Comparison of ENCODE assay signal across 8 mouse cellular contexts in the genomic region with DNA sequence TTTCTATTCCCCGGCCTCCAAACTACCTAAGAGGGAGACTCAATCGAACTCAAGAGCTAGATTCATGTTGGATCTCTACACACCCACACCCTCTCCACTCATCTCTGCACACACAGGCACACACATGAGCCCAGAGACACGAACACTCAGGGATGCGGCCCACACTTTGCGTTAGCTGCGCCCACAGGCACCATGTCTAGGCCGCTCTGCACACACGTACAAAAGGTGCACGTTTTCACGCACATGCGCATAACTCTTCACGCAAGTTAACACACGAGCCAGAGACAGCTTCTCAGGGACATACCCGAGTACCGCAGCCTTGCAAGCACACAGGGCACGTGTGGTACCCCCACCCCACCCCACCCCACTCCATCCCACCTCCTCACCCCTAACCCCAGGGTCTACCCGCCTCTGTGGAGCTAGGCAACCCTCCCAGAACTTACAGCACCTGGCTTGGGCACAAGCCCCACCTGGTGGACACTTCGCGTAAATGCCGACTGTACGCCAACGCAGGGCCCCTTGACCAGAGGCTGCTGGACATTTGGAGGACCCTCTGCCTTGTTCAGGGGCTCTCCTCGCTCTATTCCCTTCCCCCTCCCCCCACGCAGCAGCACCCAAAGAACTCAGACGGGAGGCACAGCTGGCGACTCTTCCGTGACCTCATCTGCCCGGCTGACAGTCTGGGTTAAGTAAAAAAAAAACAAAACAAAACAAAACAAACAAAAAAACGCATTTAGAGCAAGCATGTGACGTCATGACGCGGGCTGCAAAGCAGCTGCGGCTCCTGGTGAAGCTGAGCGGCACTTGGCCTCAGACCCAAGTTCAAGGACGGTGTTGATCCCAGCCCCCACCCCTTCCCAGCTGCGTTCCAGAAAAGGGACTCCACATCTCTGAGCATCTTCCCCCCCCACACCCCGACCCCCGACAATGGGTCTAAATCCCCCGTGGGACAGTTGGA. TPM values are rescaled to one million over a fixed set of nuclear protein-coding genes. Genes with fewer than 3 reads are reported as not detected.
A peak's percentile ranks its signal among the peaks of the same experiment; 100 is the strongest.
DNase-seq lines count a peak whose midpoint lies in the region.

No protein-coding gene starts in this region.

- DNase-seq in B cell, adult 2 months, result peak; percentile 52 to 53
- peak; percentile 75 for DNase-seq in R1 (ENCODE audit: low read depth, low spot score)
- DNase-seq in embryo, embryonic 10.5 days (ENCODE audit: low spot score), result peak; percentile 90
- DNase-seq in heart, adult 8-10 months (ENCODE audit: low spot score), result peak; percentile 37
- DNase-seq in kidney, adult 9 months, result peak; percentile 62
- DNase-seq in lung, postnatal 10 days, result peak; percentile 75
- peak; percentile 58 for DNase-seq in ovary, postnatal 36 days (ENCODE audit: low spot score)
- no peak for DNase-seq in left cerebral cortex, adult 8-10 months (ENCODE audit: low spot score in 2 of 2)

RNA-seq across cellular contexts. Expression of a gene that starts 9.4 kb away (rescaled TPM):
- 10 to 100 TPM; 16.1 to 21.3 (median 20.0) TPM for total RNA-seq in heart, adult 8-10 months (2022)
- 100 to 1,000 TPM; 150 to 185 (median 160) TPM for total RNA-seq in left cerebral cortex, adult 8-10 months (2022)

RNA-seq across cellular contexts. Expression of a gene that starts 41.4 kb away (rescaled TPM):
- total RNA-seq in heart, adult 8-10 months (2022), result over 10,000 TPM; 21,987 to 25,864 (median 23,706) TPM
- 1 to 10 TPM; 2.4 to 9.2 (median 3.9) TPM for total RNA-seq in left cerebral cortex, adult 8-10 months (2022)

Comparison
In these comparisons a context has a peak if more than half of its experiments do, and no peak if none do; other contexts are left out.
1. DNase-seq: peak in B cell, adult 2 months (2 of 2), R1 (single experiment), embryo, embryonic 10.5 days (single experiment), heart, adult 8-10 months (single experiment), kidney, adult 9 months (single experiment), lung, postnatal 10 days (single experiment) and ovary, postnatal 36 days (single experiment); none in left cerebral cortex, adult 8-10 months (0 of 2).
2. RNA of a gene that starts 9.4 kb away (total RNA-seq): 150 to 185 TPM in left cerebral cortex, adult 8-10 months; 16.1 to 21.3 TPM in heart, adult 8-10 months; every median in the first group is over 4 times any median in the second.
3. RNA of a gene that starts 41.4 kb away (total RNA-seq): 21,987 to 25,864 TPM in heart, adult 8-10 months; 2.4 to 9.2 TPM in left cerebral cortex, adult 8-10 months; every median in the first group is over 1,000 times any median in the second.